Mouse (Mus musculus) liver, embryonic 12.5 days (tissue): Measurements from ENCODE around the gene Pde2a. TPM values are rescaled to one million over a fixed set of nuclear protein-coding genes. Genes with fewer than 3 reads are reported as not detected.

ENCODE experiments used
- ATAC-seq: fragments of 200-750 bp; cut with Nextera tagmentation; 2 replicates; pipeline ENCODE4 v1.8.0; 2017; ENCODE audit warnings: moderate number of reproducible peaks, mild to moderate bottlenecking, moderate library complexity
- H3K27ac ChIP-seq: fragments of 300-500 bp; sonication (generic); 2 replicates; pipeline ENCODE4 v1.5.1; 2016; ENCODE audit warnings: mild to moderate bottlenecking
- H3K27me3 ChIP-seq: fragments of 300-500 bp; sonication (generic); replicated peaks from 2 replicates; pipeline ENCODE4 v1.6.1; 2016; ENCODE audit warnings: mild to moderate bottlenecking, moderate library complexity
- H3K36me3 ChIP-seq: fragments of 300-500 bp; sonication (generic); 2 replicates; pipeline ENCODE4 v1.6.1; 2016; ENCODE audit warnings: mild to moderate bottlenecking, moderate library complexity
- H3K4me1 ChIP-seq: fragments of 300-500 bp; sonication (generic); 2 replicates; pipeline ENCODE4 v1.6.1; 2016
- H3K4me2 ChIP-seq: fragments of 300-500 bp; sonication (generic); 2 replicates; pipeline ENCODE4 v1.6.1; 2016; ENCODE audit warnings: mild to moderate bottlenecking, moderate library complexity
- H3K4me3 ChIP-seq: fragments of 300-500 bp; sonication (generic); 2 replicates; pipeline ENCODE4 v1.5.1; 2016; ENCODE audit warnings: mild to moderate bottlenecking, moderate library complexity
- H3K9ac ChIP-seq: fragments of 300-500 bp; sonication (generic); 2 replicates; pipeline ENCODE4 v1.6.1; 2016; ENCODE audit warnings: mild to moderate bottlenecking, moderate library complexity
- H3K9me3 ChIP-seq: fragments of 300-500 bp; sonication (generic); replicated peaks from 2 replicates; pipeline ENCODE4 v1.6.1; 2016; ENCODE audit warnings: mild to moderate bottlenecking, moderate library complexity
- WGBS: fragments of 180-500 bp; shearing (Covaris S2); methylation state at CpG from one replicate; pipeline ENCODE4 v1.1.7; 2016; ENCODE audit not compliant: insufficient replicate concordance; 5-methylcytosine and 5-hydroxymethylcytosine counted together
- polyA plus RNA-seq: library from polyadenylated mRNA; unstranded; fragments of >200 nt; fragmentation: Nextera tagmentation; extraction: Ambion mirVana; gene quantifications from 2 replicates; pipeline ENCODE4 v1.2.1, GENCODE M21; 2016

Pde2a gene
- polyA plus RNA-seq, 1 experiment from 2014 or later: 12.0 TPM

- H3K4me3 ChIP-seq: peak overlapping the region; percentile 10
- no peak for ATAC-seq
- H3K27me3 ChIP-seq: peaks cover 35% of the 10 kb centered on the region
- 0 out of 2 replicates have a peak overlapping the region, but pooled peaks have one; percentile 3 for H3K9ac ChIP-seq
- peak overlapping the region; percentile 58 for H3K4me2 ChIP-seq
- H3K4me1 ChIP-seq: peaks cover 14% of the 10 kb centered on the region
- H3K9me3 ChIP-seq: no peaks in the 10 kb centered on the region
- H3K27ac ChIP-seq: no peak overlapping the region
- no peaks in the 10 kb centered on the region for H3K36me3 ChIP-seq
- 6% methylated on average over 24 of the region's 24 CpGs for WGBS
These were observed 83.0 kb downstream of the Pde2a start for GRCm38 (mm10) chr7:101504507-101504906.

DNA sequence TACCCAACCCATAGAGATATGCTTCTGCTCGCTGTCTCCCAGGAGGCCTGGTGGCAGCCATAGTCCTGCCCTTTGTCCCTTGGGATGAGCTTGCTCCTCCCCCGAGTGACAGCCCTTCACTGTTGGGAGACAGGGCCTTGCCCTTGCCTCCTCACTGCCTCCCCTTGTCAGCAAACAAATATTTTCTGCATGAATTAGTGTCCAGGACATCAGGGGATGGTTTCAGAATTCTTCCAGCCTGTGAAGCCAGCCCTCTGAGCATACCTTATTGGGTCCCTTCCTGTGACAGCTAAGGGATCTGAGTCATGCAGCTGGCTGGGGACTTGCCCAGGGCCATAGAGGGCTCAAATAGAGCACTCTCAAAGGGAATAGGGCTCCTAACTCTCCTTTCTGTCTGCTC is 87.7 kb downstream of the Pde2a start:
- peaks cover 6% of the 10 kb centered on the region for H3K4me1 ChIP-seq
- no peak for ATAC-seq
- no peaks in the 10 kb centered on the region for H3K36me3 ChIP-seq
- peaks cover 19% of the 10 kb centered on the region for H3K27me3 ChIP-seq
- H3K4me3 ChIP-seq: no peak overlapping the region
- no peaks in the 10 kb centered on the region for H3K9me3 ChIP-seq
- WGBS: 47% methylated on average over 2 of the region's 2 CpGs
- H3K27ac ChIP-seq: no peak overlapping the region
- no peak overlapping the region for H3K4me2 ChIP-seq
- no peak overlapping the region for H3K9ac ChIP-seq

GRCm38 (mm10) chr7:101513655-101514054 is 92.2 kb downstream of the Pde2a start:
- no peak for ATAC-seq
- H3K36me3 ChIP-seq: no peaks in the 10 kb centered on the region
- H3K27me3 ChIP-seq: 0 out of 2 replicates have a peak, but pooled peaks cover 3% of the 10 kb centered on the region
- WGBS: 70% methylated on average over 7 of the region's 7 CpGs
- no peak overlapping the region for H3K9ac ChIP-seq
- no peak overlapping the region for H3K4me2 ChIP-seq
- no peaks in the 10 kb centered on the region for H3K4me1 ChIP-seq
- H3K9me3 ChIP-seq: no peaks in the 10 kb centered on the region
- no peak overlapping the region for H3K27ac ChIP-seq
- no peak overlapping the region for H3K4me3 ChIP-seq

- Histone ChIP-seq H3K4me3 (no peak overlapping the region), H3K9ac (no peak overlapping the region), H3K9me3 (no peaks in the 10 kb centered on the region), H3K4me2 (no peak overlapping the region), H3K36me3 (no peaks in the 10 kb centered on the region), H3K27me3 (0 out of 2 replicates have a peak, but pooled peaks cover 3% of the 10 kb centered on the region), H3K27ac (no peak overlapping the region), H3K4me1 (no peaks in the 10 kb centered on the region)
- 0 out of 2 replicates have a peak, but pooled peaks have one; percentile 5 for ATAC-seq
- WGBS: 62% methylated on average over 6 of the region's 6 CpGs
These were observed 93.3 kb downstream of the Pde2a start for GRCm38 (mm10) chr7:101514768-101515167.

DNA sequence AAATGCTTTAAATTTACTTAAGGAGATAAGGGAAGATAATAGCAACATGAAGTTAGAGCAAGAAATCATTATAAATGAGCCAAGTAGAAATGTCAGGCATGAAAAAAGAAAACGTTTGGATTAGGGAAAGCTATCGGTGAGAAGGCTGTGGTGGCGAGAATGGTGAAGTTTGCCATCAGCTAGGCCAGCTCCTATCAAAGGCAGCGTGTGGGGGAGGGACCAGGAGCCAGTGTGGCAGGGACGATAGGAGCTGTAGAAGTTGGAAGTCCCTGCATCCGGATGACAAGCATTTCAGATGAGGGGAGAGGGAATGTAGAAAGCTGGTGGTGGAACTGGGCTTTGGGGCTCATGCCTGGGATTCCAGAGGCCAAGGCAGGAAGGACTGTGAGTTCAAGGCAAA is 93.8 kb downstream of the Pde2a start:
- no peak overlapping the region for H3K27ac ChIP-seq
- no peak overlapping the region for H3K4me2 ChIP-seq
- H3K4me3 ChIP-seq: no peak overlapping the region
- WGBS: 24% methylated on average over 6 of the region's 6 CpGs
- no peaks in the 10 kb centered on the region for H3K4me1 ChIP-seq
- no peaks in the 10 kb centered on the region for H3K9me3 ChIP-seq
- H3K36me3 ChIP-seq: no peaks in the 10 kb centered on the region
- H3K9ac ChIP-seq: no peak overlapping the region
- 0 out of 2 replicates have a peak, but pooled peaks cover 3% of the 10 kb centered on the region for H3K27me3 ChIP-seq
- no peak for ATAC-seq

- Histone ChIP-seq H3K4me2 (no peak overlapping the region), H3K36me3 (no peaks in the 10 kb centered on the region), H3K9me3 (no peaks in the 10 kb centered on the region), H3K27me3 (0 out of 2 replicates have a peak, but pooled peaks cover 3% of the 10 kb centered on the region), H3K27ac (no peak overlapping the region), H3K4me1 (no peaks in the 10 kb centered on the region), H3K9ac (no peak overlapping the region), H3K4me3 (no peak overlapping the region)
- WGBS: 54% methylated on average over 6 of the region's 6 CpGs
- ATAC-seq: no peak
These were observed 95.0 kb downstream of the Pde2a start for GRCm38 (mm10) chr7:101516460-101516859.

- H3K36me3 ChIP-seq: no peaks in the 10 kb centered on the region
- no peak overlapping the region for H3K4me2 ChIP-seq
- no peak overlapping the region for H3K4me3 ChIP-seq
- 44% methylated on average over 1 of the region's 1 CpGs for WGBS
- H3K9ac ChIP-seq: no peak overlapping the region
- no peak overlapping the region for H3K27ac ChIP-seq
- no peak for ATAC-seq
- H3K27me3 ChIP-seq: no peaks in the 10 kb centered on the region
- H3K4me1 ChIP-seq: no peaks in the 10 kb centered on the region
- no peaks in the 10 kb centered on the region for H3K9me3 ChIP-seq
These were observed 100.2 kb downstream of the Pde2a start for GRCm38 (mm10) chr7:101521696-101522095.

- Histone ChIP-seq H3K9ac (no peak overlapping the region), H3K9me3 (no peaks in the 10 kb centered on the region), H3K4me2 (no peak overlapping the region), H3K4me1 (no peaks in the 10 kb centered on the region), H3K27me3 (no peaks in the 10 kb centered on the region), H3K4me3 (no peak overlapping the region), H3K27ac (no peak overlapping the region), H3K36me3 (no peaks in the 10 kb centered on the region)
- WGBS: 43% methylated on average over 2 of the region's 2 CpGs
- ATAC-seq: no peak
These were observed 101.7 kb downstream of the Pde2a start for GRCm38 (mm10) chr7:101523205-101523604.

GRCm38 (mm10) chr7:101526484-101526883 is 105.0 kb downstream of the Pde2a start:
- H3K4me1 ChIP-seq: no peaks in the 10 kb centered on the region
- no peak for ATAC-seq
- 47% methylated on average over 7 of the region's 7 CpGs for WGBS

DNA sequence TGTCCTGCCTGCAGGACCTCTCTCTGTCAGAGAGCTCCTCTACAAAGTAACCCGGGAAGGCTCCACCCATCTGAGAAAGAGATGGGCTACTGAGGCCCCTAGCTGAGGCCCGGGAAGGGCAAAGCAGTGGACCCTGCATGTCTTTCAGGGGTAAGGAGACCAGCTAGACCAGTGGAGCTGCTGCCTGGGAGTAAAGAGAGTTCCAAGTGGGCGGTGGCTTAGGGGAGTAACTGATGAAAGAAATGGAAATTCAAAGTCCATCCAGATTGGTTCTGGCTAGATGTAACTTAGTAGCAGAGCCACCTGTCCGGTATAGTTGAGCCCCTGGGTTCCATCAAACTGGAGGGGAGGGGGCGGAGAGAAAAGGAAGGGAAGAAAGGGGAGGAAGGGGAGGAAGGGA is 112.9 kb downstream of the Pde2a start:
- Histone ChIP-seq H3K4me2 (no peak overlapping the region), H3K27ac (no peak overlapping the region), H3K4me1 (no peaks in the 10 kb centered on the region; the same call in 1 of the 2 replicates), H3K27me3 (peaks cover 12% of the 10 kb centered on the region; the same call in 1 of the 2 replicates), H3K36me3 (no peaks in the 10 kb centered on the region), H3K9ac (no peak overlapping the region), H3K4me3 (no peak overlapping the region), H3K9me3 (no peaks in the 10 kb centered on the region)
- 31% methylated on average over 5 of the region's 5 CpGs for WGBS
- ATAC-seq: no peak

More at GRCm38 (mm10) chr7:101526484-101526883, 105.0 kb downstream of the Pde2a start:
- no peak overlapping the region for H3K4me2 ChIP-seq
- no peak overlapping the region for H3K9ac ChIP-seq
- no peak overlapping the region for H3K4me3 ChIP-seq
- no peaks in the 10 kb centered on the region for H3K9me3 ChIP-seq
- H3K36me3 ChIP-seq: no peaks in the 10 kb centered on the region
- no peak overlapping the region for H3K27ac ChIP-seq
- H3K27me3 ChIP-seq: no peaks in the 10 kb centered on the region

DNA sequence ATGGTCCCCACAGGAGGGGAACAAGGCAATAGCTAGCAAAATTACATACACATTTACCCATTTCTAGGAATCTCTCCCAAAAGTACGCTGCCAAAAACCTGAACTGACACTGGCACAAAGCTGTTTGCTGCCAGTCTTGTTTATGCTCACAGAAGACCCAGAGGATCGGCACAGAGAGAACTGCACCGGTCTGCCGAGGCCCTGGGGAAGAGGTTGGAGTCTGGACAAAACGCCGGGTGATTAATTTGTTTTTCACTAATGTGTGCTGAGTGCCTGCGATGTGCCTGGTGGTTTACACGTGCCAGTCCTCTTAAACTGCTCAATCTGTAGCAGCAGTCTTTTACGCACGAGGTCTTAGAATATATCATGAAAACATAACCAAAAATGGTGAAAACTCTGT is 113.6 kb downstream of the Pde2a start:
- Histone ChIP-seq H3K4me3 (no peak overlapping the region), H3K4me1 (no peaks in the 10 kb centered on the region; the same call in 1 of the 2 replicates), H3K27me3 (peaks cover 12% of the 10 kb centered on the region; the same call in 1 of the 2 replicates), H3K36me3 (no peaks in the 10 kb centered on the region), H3K4me2 (no peak overlapping the region), H3K27ac (no peak overlapping the region), H3K9ac (no peak overlapping the region), H3K9me3 (no peaks in the 10 kb centered on the region)
- ATAC-seq: no peak
- 64% methylated on average over 10 of the region's 10 CpGs for WGBS

- no peak overlapping the region for H3K27ac ChIP-seq
- no peak overlapping the region for H3K4me2 ChIP-seq
- H3K27me3 ChIP-seq: peaks cover 12% of the 10 kb centered on the region; the same call in 1 of the 2 replicates
- H3K4me3 ChIP-seq: no peak overlapping the region
- no peak overlapping the region for H3K9ac ChIP-seq
- no peak for ATAC-seq
- no peaks in the 10 kb centered on the region for H3K9me3 ChIP-seq
- 58% methylated on average over 5 of the region's 5 CpGs for WGBS
- H3K4me1 ChIP-seq: no peaks in the 10 kb centered on the region; the same call in 1 of the 2 replicates
- no peaks in the 10 kb centered on the region for H3K36me3 ChIP-seq
These were observed 114.0 kb downstream of the Pde2a start for GRCm38 (mm10) chr7:101535517-101535916.

- Histone ChIP-seq H3K9me3 (no peaks in the 10 kb centered on the region), H3K9ac (no peak overlapping the region), H3K36me3 (no peaks in the 10 kb centered on the region), H3K4me2 (no peak overlapping the region), H3K27me3 (peaks cover 12% of the 10 kb centered on the region; the same call in 1 of the 2 replicates), H3K4me1 (no peaks in the 10 kb centered on the region; the same call in 1 of the 2 replicates), H3K4me3 (no peak overlapping the region), H3K27ac (no peak overlapping the region)
- ATAC-seq: no peak
- WGBS: 32% methylated on average over 8 of the region's 8 CpGs
These were observed 116.0 kb downstream of the Pde2a start for GRCm38 (mm10) chr7:101537541-101537940.
